Mouse (Mus musculus) thymus, postnatal 36 days (tissue): ENCODE measurements around the gene Fastk.

Experiments used
- DNase-seq, 2 experiments: peaks; one replicate each; pipeline ENCODE4 v3.0.0; 2022; ENCODE audit warnings: mixed read lengths in 2 of 2

Fastk gene

GRCm38 (mm10) chr5:24389011-24389657 lies 56.0 kb downstream of the Fastk start:
- DNase-seq = peak; percentile 17 to 58
